Mouse (Mus musculus): ENCODE measurements around the gene Klhl15. TPM values are rescaled to one million over a fixed set of nuclear protein-coding genes. Genes with fewer than 3 reads are reported as not detected.

The Klhl15 gene
- polyA plus RNA-seq, 1 experiment from 2014 or later: 8.4 TPM

- peaks cover 24% of the 10 kb centered on the region; the same call in 1 of the 2 replicates for H3K27me3 ChIP-seq (ENCODE audit: control insufficient read depth, insufficient read depth, low read length)
- 9% methylated on average over 31 of the region's 35 CpGs for WGBS
- ATAC-seq (ENCODE audit: insufficient read depth, low FRiP score): no peak; the same call in 1 of the 2 replicates
- H3K4me3 ChIP-seq (replicated peaks; ENCODE audit: low read length): peak overlapping the region; percentile 66
- H3K4me1 ChIP-seq (ENCODE audit: control insufficient read depth, insufficient read depth, low read length): no peaks in the 10 kb centered on the region
- H3K9ac ChIP-seq (ENCODE audit: low read length): peak overlapping the region; percentile 79
- peak overlapping the region; percentile 41; the same call in 1 of the 2 replicates for H3K27ac ChIP-seq (ENCODE audit: low read length)
- H3K4me2 ChIP-seq (ENCODE audit: low read depth, low read length): peak overlapping the region; percentile 57
- H3K9me3 ChIP-seq (replicated peaks; ENCODE audit: control insufficient read depth, low read length): no peaks in the 10 kb centered on the region
- no peaks in the 10 kb centered on the region for H3K36me3 ChIP-seq (ENCODE audit: control insufficient read depth, insufficient read depth, low read length)
These were observed 774 bp downstream of the Klhl15 start for GRCm38 (mm10) chrX:94235190-94235555.

DNA sequence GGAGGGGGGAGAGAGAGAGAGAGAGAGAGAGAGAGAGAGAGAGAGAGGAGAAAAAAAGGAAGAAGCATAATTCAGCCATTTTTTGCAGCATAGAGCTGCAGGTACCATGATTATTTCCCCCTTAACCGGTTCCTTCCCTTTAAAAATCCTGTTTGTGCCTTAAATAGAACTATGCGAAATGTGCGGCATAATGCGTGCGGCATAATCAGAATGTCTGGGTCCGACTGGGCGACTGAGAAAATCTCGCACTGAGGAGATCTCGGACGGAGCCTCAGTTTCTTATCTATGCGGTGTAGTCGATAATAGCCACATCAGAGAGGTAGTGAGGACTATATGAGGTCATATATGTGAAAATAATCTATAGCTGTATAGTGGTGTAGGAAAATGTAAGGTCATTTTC is 1.2 kb downstream of the Klhl15 start:
- Histone ChIP-seq H3K27me3 (ENCODE audit: control insufficient read depth, insufficient read depth, low read length) (peaks cover 20% of the 10 kb centered on the region; the same call in 1 of the 2 replicates), H3K9ac (ENCODE audit: low read length) (peak overlapping the region; percentile 79), H3K4me2 (ENCODE audit: low read depth, low read length) (peak overlapping the region; percentile 57), H3K36me3 (ENCODE audit: control insufficient read depth, insufficient read depth, low read length) (no peaks in the 10 kb centered on the region), H3K4me1 (ENCODE audit: control insufficient read depth, insufficient read depth, low read length) (no peaks in the 10 kb centered on the region), H3K9me3 (replicated peaks; ENCODE audit: control insufficient read depth, low read length) (no peaks in the 10 kb centered on the region), H3K27ac (ENCODE audit: low read length) (no peak overlapping the region), H3K4me3 (replicated peaks; ENCODE audit: low read length) (peak overlapping the region; percentile 66)
- no peak for ATAC-seq (ENCODE audit: insufficient read depth, low FRiP score)
- 15% methylated on average over 12 of the region's 12 CpGs for WGBS

GRCm38 (mm10) chrX:94288923-94289322 is 54.5 kb downstream of the Klhl15 start:
- Histone ChIP-seq H3K4me2 (ENCODE audit: low read depth, low read length) (no peak overlapping the region), H3K9me3 (replicated peaks; ENCODE audit: control insufficient read depth, low read length) (no peaks in the 10 kb centered on the region), H3K27ac (ENCODE audit: low read length) (no peak overlapping the region), H3K9ac (ENCODE audit: low read length) (no peak overlapping the region), H3K36me3 (ENCODE audit: control insufficient read depth, insufficient read depth, low read length) (no peaks in the 10 kb centered on the region), H3K4me3 (replicated peaks; ENCODE audit: low read length) (no peak overlapping the region), H3K4me1 (ENCODE audit: control insufficient read depth, insufficient read depth, low read length) (no peaks in the 10 kb centered on the region), H3K27me3 (ENCODE audit: control insufficient read depth, insufficient read depth, low read length) (no peaks in the 10 kb centered on the region; the same call in 1 of the 2 replicates)
- no peak for ATAC-seq (ENCODE audit: insufficient read depth, low FRiP score)
- 27% methylated on average over 2 of the region's 2 CpGs for WGBS

- Histone ChIP-seq H3K9ac (ENCODE audit: low read length) (no peak overlapping the region), H3K27me3 (ENCODE audit: control insufficient read depth, insufficient read depth, low read length) (peaks cover 3% of the 10 kb centered on the region; the same call in 1 of the 2 replicates), H3K4me3 (replicated peaks; ENCODE audit: low read length) (no peak overlapping the region), H3K4me1 (ENCODE audit: control insufficient read depth, insufficient read depth, low read length) (no peaks in the 10 kb centered on the region), H3K36me3 (ENCODE audit: control insufficient read depth, insufficient read depth, low read length) (no peaks in the 10 kb centered on the region), H3K4me2 (ENCODE audit: low read depth, low read length) (no peak overlapping the region), H3K9me3 (replicated peaks; ENCODE audit: control insufficient read depth, low read length) (no peaks in the 10 kb centered on the region), H3K27ac (ENCODE audit: low read length) (no peak overlapping the region)
- ATAC-seq (ENCODE audit: insufficient read depth, low FRiP score): no peak
- WGBS: 36% methylated on average over 2 of the region's 2 CpGs
These were observed 68.5 kb downstream of the Klhl15 start for GRCm38 (mm10) chrX:94302928-94303327.

DNA sequence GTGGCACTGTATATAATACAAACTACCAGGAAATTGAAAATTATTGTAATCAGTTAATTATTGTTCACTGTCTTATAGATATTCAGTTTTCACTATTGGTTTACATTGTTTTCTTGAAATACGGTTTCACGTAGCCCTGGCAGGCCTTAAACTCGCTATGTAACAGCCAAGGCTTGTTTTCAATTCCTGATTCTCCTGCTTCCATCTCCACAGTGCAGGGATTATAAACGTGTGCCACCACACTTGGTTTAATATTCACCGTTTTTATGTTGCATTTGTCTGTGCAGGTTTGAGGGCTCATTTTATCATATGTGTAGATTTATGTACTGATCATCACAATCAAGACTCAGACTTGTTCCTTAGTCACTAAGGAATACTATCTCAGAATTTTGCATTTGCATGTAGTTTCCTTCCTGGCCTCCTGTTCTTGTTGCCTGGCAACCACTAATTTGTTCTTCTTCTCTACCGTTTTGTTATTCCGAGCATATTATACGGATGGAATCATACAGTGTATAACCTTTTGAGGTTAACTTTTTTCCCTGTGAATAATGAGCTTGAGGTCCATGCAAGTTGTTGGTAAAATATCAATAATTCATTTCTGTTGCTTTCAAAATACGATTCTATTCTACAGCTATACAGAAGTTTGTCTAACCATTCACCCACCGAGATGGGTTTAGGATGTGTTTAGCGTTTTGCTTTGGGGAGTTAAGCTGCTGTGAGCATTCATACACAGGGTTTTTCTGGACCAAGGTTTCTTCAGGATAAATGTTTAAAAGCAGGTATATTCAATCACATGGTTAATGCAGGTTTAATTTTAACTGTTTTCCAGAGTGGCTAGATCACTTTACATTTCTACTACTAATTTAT is 86.9 kb downstream of the Klhl15 start:
- 76% methylated on average over 11 of the region's 11 CpGs for WGBS
- Histone ChIP-seq H3K27ac (ENCODE audit: low read length) (no peak overlapping the region), H3K9me3 (replicated peaks; ENCODE audit: control insufficient read depth, low read length) (no peaks in the 10 kb centered on the region), H3K4me1 (ENCODE audit: control insufficient read depth, insufficient read depth, low read length) (no peaks in the 10 kb centered on the region), H3K4me3 (replicated peaks; ENCODE audit: low read length) (no peak overlapping the region), H3K27me3 (ENCODE audit: control insufficient read depth, insufficient read depth, low read length) (peaks cover 17% of the 10 kb centered on the region), H3K9ac (ENCODE audit: low read length) (no peak overlapping the region), H3K36me3 (ENCODE audit: control insufficient read depth, insufficient read depth, low read length) (no peaks in the 10 kb centered on the region), H3K4me2 (ENCODE audit: low read depth, low read length) (no peak overlapping the region)
- no peak for ATAC-seq (ENCODE audit: insufficient read depth, low FRiP score)

Small RNAs within 50 kb of the gene (microRNA-seq; reads per million reads assigned to microRNA genes)
- gene Mir7673: not detected

Other genes starting within 250 kb of the Klhl15 start
- 26.9 and 27.1 TPM in 2 replicates for gene Zfx, start 110.9 kb upstream of the Klhl15 start, polyA plus RNA-seq (2015; fragmentation: Nextera tagmentation; extraction: Ambion mirVana)
- 64.8 and 77.2 TPM in 2 replicates for gene Eif2s3x, start 21.7 kb upstream of the Klhl15 start, polyA plus RNA-seq (2015; fragmentation: Nextera tagmentation; extraction: Ambion mirVana)
- 0.07 and 0.18 TPM in 2 replicates for gene Fam90a1b, start 132.2 kb downstream of the Klhl15 start, polyA plus RNA-seq (2015; fragmentation: Nextera tagmentation; extraction: Ambion mirVana)
- gene Apoo, start 132.5 kb downstream of the Klhl15 start, polyA plus RNA-seq (2015; fragmentation: Nextera tagmentation; extraction: Ambion mirVana): 69.4 and 83.4 TPM in 2 replicates

Data from stomach, embryonic 16.5 days (tissue).